Mouse (Mus musculus) intestine, embryonic 14.5 days (tissue): ENCODE data around the gene Smarca4. TPM values are rescaled to one million over a fixed set of nuclear protein-coding genes. Genes with fewer than 3 reads are reported as not detected.
"Not testable (repeated sequence)": the region's sequence is repeated elsewhere in the genome, so short reads cannot be mapped to it uniquely, and the experiment has no call there.

ENCODE experiments used
- ATAC-seq: fragments of 200-750 bp; cut with Nextera tagmentation; replicated peaks from 2 replicates; pipeline ENCODE4 v1.8.0; 2017; ENCODE audit warnings: low read depth, moderate number of reproducible peaks, moderate TSS enrichment, moderate library complexity; ENCODE audit not compliant: low FRiP score, low TSS enrichment
- DNase-seq: peaks from one replicate; pipeline ENCODE4 v3.0.0-alpha.2; 2018; ENCODE audit warnings: low spot score
- H3K27ac ChIP-seq: fragments of 300-500 bp; sonication (generic); 2 replicates; pipeline ENCODE4 v1.5.1; 2014; ENCODE audit warnings: low read depth, mild to moderate bottlenecking, control low read depth
- H3K27me3 ChIP-seq: fragments of 300-500 bp; sonication (generic); replicated peaks from 2 replicates; pipeline ENCODE4 v1.6.1; 2014; ENCODE audit warnings: low read length, control low read depth; ENCODE audit not compliant: control insufficient read depth, insufficient read depth
- H3K36me3 ChIP-seq: fragments of 300-500 bp; sonication (generic); 2 replicates; pipeline ENCODE4 v1.6.1; 2014; ENCODE audit warnings: low read length, control low read depth; ENCODE audit not compliant: control insufficient read depth, insufficient read depth
- H3K4me1 ChIP-seq: fragments of 300-500 bp; sonication (generic); replicated peaks from 2 replicates; pipeline ENCODE4 v1.6.1; 2014; ENCODE audit warnings: low read length, control low read depth, mixed read lengths; ENCODE audit not compliant: control insufficient read depth, insufficient read depth
- H3K4me2 ChIP-seq: fragments of 300-500 bp; sonication (generic); 2 replicates; pipeline ENCODE4 v1.6.1; 2014; ENCODE audit warnings: low read length
- H3K4me3 ChIP-seq: fragments of 300-500 bp; sonication (generic); 2 replicates; pipeline ENCODE4 v1.5.1; 2014; ENCODE audit warnings: low read depth, low read length, control low read depth, mixed read lengths
- H3K9ac ChIP-seq: fragments of 300-500 bp; sonication (generic); 2 replicates; pipeline ENCODE4 v1.6.1; 2014; ENCODE audit warnings: mild to moderate bottlenecking, low read length
- H3K9me3 ChIP-seq: fragments of 300-500 bp; sonication (generic); 2 replicates; pipeline ENCODE4 v1.6.1; 2016; ENCODE audit warnings: low read length, control low read depth; ENCODE audit not compliant: control insufficient read depth
- WGBS: fragments of 180-500 bp; shearing (Covaris S2); extraction: QIAGEN DNeasy Blood & Tissue Kit; methylation state at CpG from one replicate; pipeline ENCODE4 v1.1.7; 2014; 5-methylcytosine and 5-hydroxymethylcytosine counted together
- polyA plus RNA-seq: library from polyadenylated mRNA; unstranded; fragments of >200 nt; fragmentation: Nextera tagmentation; extraction: Ambion mirVana; gene quantifications from 2 replicates; pipeline ENCODE4 v1.2.1, GENCODE M21; 2014

Smarca4 gene
- polyA plus RNA-seq, 1 experiment from 2014 or later = 92.6 TPM

DNA sequence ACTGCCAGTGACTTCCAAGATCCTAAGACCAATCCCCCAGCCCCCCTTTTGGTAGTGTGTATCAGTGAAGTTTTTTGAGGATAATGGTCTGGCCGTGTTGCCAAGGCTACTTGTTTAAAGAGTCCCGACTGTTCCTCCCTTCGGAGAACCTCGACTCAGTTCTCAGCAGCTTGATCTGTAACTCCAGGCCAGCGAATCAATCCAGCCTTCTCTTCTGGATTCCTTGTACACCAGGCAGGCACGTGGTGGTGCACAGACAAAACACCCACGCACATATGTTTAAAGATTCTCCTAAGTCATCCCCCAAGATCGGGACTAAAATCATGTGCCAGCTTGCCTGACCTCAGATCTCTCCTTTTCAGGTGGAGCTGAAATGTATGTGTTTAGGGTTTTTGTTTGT lies 21.6 kb upstream of the Smarca4 start:
- whole genome bisulfite sequencing = 85% methylated on average over 8 of the region's 8 CpGs

DNA sequence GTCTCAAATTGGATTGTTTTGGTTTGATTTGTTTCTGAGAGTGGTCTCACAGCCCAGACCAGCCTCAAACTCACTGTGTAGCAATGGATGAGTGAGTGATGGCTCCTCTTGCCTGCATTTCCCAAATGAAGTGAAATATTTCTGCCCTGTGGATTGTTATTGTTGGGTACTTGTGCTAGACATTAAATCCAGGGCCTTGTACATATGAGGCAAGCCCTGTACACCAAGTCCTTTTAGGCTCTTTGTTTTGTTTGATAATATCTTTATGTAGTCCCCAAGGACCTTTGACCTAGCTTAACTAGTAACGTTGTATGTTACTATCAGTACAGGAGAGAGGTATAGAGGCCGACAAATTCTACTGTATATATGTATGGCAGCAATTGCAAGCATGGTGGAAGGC lies 21.1 kb upstream of the Smarca4 start:
- Histone ChIP-seq H3K4me3 (no peak overlapping the region), H3K27me3 (no peaks in the 10 kb centered on the region), H3K4me1 (peaks cover 14% of the 10 kb centered on the region), H3K36me3 (peaks cover 30% of the 10 kb centered on the region), H3K4me2 (no peak overlapping the region), H3K9me3 (no peaks in the 10 kb centered on the region), H3K27ac (no peak overlapping the region), H3K9ac (no peak overlapping the region)
- 77% methylated on average over 2 of the region's 2 CpGs for WGBS
- DNase-seq (no peak), ATAC-seq (no peak)

More for the DNA sequence above, 21.6 kb upstream of the Smarca4 start:
- not testable (repeated sequence) for H3K9ac ChIP-seq, ATAC-seq, H3K9me3 ChIP-seq, DNase-seq, H3K27ac ChIP-seq, H3K4me3 ChIP-seq, H3K27me3 ChIP-seq
- H3K36me3 ChIP-seq = peaks cover 35% of the 10 kb centered on the region
- H3K4me1 ChIP-seq = peaks cover 14% of the 10 kb centered on the region
- H3K4me2 ChIP-seq = peak overlapping the region; percentile 94

DNA sequence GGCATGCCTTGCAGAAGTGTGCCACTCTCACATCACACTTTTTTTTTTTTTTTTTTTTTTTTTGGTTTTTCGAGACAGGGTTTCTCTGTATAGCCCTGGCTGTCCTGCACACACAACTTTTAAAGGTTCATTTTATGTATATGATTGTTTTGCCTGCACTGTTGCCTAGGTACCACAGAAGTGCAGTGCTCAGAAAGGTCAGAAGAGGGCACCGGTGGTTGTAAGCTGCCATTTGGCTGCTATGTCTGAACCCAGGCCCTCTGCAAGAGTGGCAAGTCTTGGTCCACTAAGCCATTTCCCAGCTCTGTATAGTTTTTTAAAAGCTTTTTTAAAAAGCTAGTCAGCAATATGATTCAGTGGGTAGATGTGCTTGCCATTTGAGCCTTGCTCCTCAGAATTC lies 17.8 kb upstream of the Smarca4 start:
- no peak for ATAC-seq
- no peak for DNase-seq
- WGBS = 35% methylated on average over 2 of the region's 2 CpGs

DNA sequence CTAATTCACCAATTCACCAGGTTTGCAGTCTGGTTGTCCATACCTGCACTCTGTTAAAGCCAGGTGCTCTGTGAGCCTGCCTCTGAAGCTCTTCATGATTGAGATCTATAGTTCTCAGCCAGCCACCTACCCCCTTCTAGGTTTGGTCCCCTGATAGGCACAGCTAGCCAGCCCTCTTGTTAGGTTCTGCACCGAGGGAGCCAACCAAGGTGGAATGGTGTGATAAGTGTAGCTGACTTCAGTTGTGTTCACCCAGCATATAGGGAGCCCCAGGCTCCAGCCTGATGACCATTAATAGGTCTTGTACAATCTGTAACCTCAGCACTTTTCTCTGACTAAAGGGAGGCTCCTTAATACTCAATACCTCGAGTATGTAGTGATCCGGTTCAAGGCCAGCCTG lies 15.8 kb upstream of the Smarca4 start:
- H3K9ac ChIP-seq = no peak overlapping the region
- WGBS = 74% methylated on average over 3 of the region's 3 CpGs
- no peak overlapping the region for H3K27ac ChIP-seq
- H3K4me3 ChIP-seq = no peak overlapping the region
- no peak overlapping the region for H3K4me2 ChIP-seq
- H3K9me3 ChIP-seq = no peaks in the 10 kb centered on the region
- DNase-seq (no peak), ATAC-seq (no peak)
- H3K27me3 ChIP-seq = no peaks in the 10 kb centered on the region
- peaks cover 14% of the 10 kb centered on the region; the same call in 1 of the 2 replicates for H3K36me3 ChIP-seq
- no peaks in the 10 kb centered on the region for H3K4me1 ChIP-seq

More for the DNA sequence above, 17.8 kb upstream of the Smarca4 start:
- Histone ChIP-seq H3K9me3 (no peaks in the 10 kb centered on the region), H3K9ac (no peak overlapping the region), H3K36me3 (peaks cover 19% of the 10 kb centered on the region), H3K4me3 (no peak overlapping the region), H3K27ac (no peak overlapping the region), H3K4me2 (no peak overlapping the region), H3K4me1 (peaks cover 8% of the 10 kb centered on the region), H3K27me3 (no peaks in the 10 kb centered on the region)

DNA sequence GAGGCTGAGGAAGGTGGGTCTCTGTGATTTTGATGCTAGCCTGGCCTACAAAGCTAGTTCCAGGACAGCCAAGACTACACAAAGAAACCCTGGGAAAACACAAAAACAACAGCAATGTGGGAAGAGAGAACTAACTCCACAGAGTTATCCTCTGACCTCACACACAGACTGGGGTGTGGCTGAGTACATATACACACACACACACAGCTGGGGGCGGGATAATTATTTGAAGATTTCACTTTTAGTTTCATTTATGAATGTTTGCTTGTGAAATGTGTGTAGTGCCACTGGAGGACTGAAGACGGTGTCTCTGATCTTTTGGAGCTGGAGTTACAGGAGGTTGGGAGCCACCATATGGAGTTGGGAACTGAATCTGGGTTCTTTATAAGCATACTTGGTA lies 14.9 kb upstream of the Smarca4 start:
- DNase-seq (no peak), ATAC-seq (no peak)

DNA sequence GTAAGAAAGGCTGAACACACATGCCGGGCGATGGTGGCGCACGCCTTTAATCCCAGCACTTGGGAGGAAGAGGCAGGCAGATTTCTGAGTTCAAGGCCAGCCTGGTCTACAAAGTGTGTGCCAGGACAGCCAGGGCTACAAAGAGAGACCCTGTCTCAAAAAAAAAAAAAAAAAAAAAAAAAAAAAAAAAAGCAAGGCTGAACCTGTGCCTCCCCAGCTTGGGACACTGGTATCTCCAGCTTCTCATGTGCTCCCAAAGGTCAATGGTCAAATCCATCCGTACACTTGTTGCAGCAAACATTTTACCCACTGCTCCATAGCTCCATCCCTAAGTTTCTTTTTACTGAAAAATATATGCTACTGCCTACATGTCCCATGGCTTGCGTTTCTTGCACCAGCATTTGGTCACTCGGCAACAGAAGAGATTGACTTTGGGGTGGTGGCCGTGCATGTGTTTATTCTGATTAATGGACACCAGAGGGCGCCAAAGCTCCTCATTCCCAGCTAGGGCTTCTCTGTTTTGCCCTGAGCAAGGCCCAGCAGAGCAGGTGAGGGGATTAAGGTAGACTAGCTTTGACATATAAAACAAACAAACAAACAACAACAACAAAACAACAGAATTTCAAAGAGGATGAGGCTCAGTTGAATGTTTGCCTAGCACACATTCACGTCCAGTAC lies 14.1 kb upstream of the Smarca4 start:
- ATAC-seq (peak; percentile 71), DNase-seq (peak; percentile 84)
- no peak overlapping the region for H3K27ac ChIP-seq
- WGBS = 47% methylated on average over 10 of the region's 10 CpGs
- H3K27me3 ChIP-seq = no peaks in the 10 kb centered on the region
- 0 out of 2 replicates have a peak, but pooled peaks cover 2% of the 10 kb centered on the region for H3K36me3 ChIP-seq
- H3K4me3 ChIP-seq = no peak overlapping the region
- no peak overlapping the region for H3K4me2 ChIP-seq
- no peaks in the 10 kb centered on the region for H3K9me3 ChIP-seq
- H3K4me1 ChIP-seq = no peaks in the 10 kb centered on the region
- no peak overlapping the region for H3K9ac ChIP-seq

More for the DNA sequence above, 14.9 kb upstream of the Smarca4 start:
- WGBS = 81% methylated on average over 2 of the region's 2 CpGs
- Histone ChIP-seq H3K9me3 (no peaks in the 10 kb centered on the region), H3K4me3 (no peak overlapping the region), H3K4me2 (no peak overlapping the region), H3K27ac (no peak overlapping the region), H3K9ac (no peak overlapping the region), H3K4me1 (no peaks in the 10 kb centered on the region), H3K36me3 (peaks cover 6% of the 10 kb centered on the region; the same call in 1 of the 2 replicates), H3K27me3 (no peaks in the 10 kb centered on the region)

DNA sequence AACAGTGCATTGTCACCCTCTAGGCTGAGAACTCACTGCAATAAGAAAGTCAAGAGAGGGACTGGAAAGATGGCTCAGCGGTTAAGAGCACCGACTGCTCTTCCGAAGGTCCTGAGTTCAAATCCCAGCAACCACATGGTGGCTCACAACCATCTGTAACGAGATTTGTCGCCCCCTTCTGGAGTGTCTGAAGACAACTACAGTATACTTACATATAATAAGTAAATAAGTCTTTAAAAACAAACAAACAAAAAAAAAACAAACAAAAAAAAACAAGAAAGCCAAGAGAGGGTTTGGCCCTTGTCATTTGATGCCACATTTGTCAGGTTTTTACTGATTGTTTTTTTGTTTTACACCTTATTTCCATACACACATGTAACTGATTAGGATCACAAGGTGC lies 11.8 kb upstream of the Smarca4 start:
- no peaks in the 10 kb centered on the region for H3K4me1 ChIP-seq
- H3K4me2 ChIP-seq = no peak overlapping the region
- H3K4me3 ChIP-seq = no peak overlapping the region
- H3K9me3 ChIP-seq = no peaks in the 10 kb centered on the region
- H3K36me3 ChIP-seq = no peaks in the 10 kb centered on the region
- no peak overlapping the region for H3K27ac ChIP-seq
- DNase-seq = no peak
- ATAC-seq = no peak
- H3K27me3 ChIP-seq = no peaks in the 10 kb centered on the region
- WGBS = 72% methylated on average over 5 of the region's 5 CpGs
- H3K9ac ChIP-seq = no peak overlapping the region

DNA sequence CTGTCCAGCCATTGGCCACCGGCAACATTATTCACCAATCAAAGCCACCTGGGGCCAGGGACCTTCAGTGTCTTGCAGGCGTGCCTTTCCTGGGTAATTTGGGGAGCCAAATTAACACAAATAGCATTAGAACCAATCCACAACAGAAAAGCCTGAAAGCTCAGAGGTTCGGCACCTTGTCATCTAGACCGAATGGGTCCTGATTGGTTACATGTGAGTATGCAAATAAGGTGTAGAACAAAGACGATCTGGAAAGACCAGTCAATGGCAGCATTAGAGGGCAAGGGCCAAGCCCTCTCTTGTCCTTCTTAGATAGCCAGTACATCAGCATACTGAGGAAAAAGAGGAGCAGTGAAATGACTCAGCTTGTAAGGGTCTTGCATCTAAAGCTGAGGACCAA lies 10.1 kb upstream of the Smarca4 start:
- Histone ChIP-seq H3K36me3 (no peaks in the 10 kb centered on the region), H3K4me2 (no peak overlapping the region), H3K9me3 (no peaks in the 10 kb centered on the region), H3K4me1 (no peaks in the 10 kb centered on the region), H3K4me3 (no peak overlapping the region), H3K9ac (no peak overlapping the region), H3K27ac (no peak overlapping the region), H3K27me3 (no peaks in the 10 kb centered on the region)
- WGBS = 79% methylated on average over 5 of the region's 5 CpGs
- no peak for ATAC-seq
- DNase-seq = no peak

DNA sequence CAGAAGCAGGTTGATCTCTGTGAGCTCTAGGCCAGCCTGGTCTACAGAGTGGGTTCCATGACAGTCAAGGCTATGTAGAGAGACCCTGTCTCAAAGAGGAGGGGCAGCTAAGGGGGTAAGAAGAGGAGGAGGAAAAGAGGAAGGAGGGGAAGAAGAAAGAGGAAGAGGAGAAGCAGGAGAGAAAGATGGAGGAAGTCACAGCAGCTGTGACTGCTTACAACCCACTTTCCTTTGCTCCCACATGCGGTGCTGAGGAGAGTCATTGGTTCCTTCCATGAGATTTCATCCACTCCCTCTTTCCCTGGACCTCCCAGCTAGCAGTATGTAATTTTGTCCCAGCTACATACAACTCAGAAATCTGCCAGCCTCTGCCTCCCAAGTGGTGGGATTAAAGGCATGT lies 9.3 kb upstream of the Smarca4 start:
- Histone ChIP-seq H3K9me3 (no peaks in the 10 kb centered on the region), H3K36me3 (no peaks in the 10 kb centered on the region), H3K27me3 (no peaks in the 10 kb centered on the region), H3K4me2 (no peak overlapping the region), H3K9ac (no peak overlapping the region), H3K4me3 (no peak overlapping the region), H3K4me1 (no peaks in the 10 kb centered on the region), H3K27ac (no peak overlapping the region)
- 76% methylated on average over 1 of the region's 1 CpGs for WGBS
- no peak for DNase-seq
- no peak for ATAC-seq
